Mouse (Mus musculus): ENCODE measurements at regions not wholly inside any gene's neighbourhood (a gene's known extent, or its start where the extent isn't known, plus 50 kb on each side); places are given as distances from the start of the nearest gene placed in this dataset.

DNA sequence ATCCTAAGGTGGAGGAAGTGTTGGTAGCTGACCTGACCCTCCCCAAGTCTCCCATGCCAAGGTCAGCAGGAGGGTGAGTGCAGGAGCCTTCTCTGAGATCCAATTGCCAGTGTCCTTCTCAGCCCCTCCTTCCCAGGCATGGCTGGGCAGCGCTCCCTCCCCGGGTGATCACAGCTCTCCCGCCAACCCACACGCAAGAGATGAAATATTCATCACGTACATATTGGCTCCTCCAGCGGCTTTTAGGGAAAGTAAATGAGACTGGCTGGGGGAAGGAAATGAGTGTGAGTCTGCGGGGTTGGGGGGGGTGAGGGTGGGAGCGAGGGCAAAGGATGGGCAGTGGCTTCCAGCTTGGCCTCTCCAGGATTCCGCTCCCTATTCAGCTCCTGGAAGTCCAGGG lies 113.0 kb upstream of the Lhx1 start:
- DNase-seq (ENCODE audit: low spot score): no peak

DNA sequence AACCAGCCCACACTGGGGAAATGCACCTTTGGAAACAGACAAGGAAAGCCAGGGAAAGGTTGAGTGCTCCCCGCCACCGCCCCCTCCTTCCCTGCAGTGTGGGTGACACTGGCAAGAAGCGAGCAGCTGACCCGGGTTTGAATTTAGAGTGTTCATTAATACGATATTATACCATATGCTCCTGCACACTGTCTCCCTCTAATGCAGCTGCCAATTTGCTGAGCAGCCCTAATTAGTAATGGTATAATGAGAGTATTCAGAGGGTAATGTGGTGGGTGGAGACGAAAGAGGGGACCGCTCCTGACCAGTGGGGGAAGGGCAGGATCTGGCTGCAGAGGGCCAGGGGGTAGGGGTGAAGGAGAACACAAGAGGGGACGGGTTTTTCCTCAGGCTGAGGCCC lies 111.9 kb upstream of the Lhx1 start:
- no peak for DNase-seq (ENCODE audit: low spot score)

DNA sequence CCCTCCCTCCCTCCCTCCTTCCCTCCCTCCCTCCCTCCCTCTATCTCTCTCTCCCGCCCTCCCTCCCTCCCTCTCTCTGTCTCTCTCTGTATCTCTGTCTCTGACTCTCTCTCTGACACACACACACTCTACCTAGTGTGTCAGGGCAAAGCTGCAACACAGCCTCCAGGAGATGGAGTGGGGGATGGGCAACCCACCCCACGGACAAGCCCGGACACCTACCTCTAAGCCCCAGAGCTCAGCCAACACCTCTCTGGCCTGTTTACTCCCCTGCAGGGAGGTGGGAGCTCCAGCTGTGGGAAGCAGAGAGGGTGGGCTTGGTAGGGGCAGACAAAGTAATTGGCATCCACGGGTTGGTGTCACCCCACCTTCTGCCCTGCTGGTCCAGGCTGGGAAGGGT lies 109.7 kb upstream of the Lhx1 start:
- no peak for DNase-seq (ENCODE audit: low spot score)

DNA sequence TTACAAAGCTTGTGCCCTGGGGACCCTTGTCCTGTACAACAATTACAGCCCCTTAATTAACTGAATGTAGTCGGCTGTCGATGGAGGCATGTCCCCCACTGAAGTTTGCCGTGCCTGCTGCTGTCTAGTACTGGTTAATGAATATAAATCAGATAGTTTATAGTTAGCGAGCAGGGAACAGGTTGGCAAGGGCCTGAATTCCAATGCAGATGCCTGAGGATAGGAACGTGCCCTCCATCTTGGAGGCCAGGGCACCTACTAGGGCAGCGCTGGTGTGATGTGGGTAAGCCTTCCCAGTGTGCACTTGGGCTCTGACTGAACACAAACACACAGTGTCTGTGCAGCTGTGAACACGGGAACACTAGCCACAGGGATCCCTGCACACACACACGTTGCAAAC lies 108.0 kb upstream of the Lhx1 start:
- DNase-seq (ENCODE audit: low spot score): no peak

DNA sequence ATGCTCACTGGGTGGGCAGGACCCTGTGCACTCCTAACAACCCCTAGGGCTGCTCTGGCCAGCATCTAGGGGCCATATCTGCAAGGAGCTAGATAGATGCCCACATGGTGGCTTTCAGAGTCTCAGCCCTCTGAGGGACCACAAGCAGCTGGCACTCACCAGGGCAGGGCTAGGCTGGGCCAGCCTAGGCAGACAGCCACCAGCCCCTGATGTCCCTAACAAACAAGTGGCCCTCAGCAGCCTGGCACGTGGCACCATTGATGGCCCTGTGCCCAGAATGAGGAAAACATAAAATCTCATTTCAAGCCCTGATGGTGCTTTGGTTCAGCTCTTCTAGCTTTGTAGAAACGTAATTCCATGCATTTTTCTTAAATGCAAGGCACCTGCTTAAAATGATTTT lies 102.8 kb upstream of the Lhx1 start:
- DNase-seq (ENCODE audit: low spot score): no peak

DNA sequence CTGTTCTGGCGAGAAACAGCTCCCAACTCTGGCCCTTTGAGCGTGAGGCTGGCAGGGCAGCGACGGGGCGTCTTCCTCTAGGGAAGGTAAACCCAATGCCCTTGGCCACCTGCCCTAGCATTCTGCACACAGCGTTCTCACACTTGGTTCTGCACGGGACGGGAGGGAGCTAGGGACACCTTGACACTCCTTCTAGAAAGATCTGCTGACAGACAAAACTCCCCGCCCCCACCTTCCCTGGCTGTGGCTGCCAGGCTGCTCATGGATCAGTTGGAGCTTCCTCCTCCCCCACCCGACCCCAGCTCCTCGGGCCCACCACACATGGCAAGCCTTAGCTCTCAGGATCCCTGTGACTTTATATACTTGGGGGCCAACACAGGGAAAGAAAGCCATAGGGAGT lies 102.3 kb upstream of the Lhx1 start:
- no peak for DNase-seq (ENCODE audit: low spot score)

DNA sequence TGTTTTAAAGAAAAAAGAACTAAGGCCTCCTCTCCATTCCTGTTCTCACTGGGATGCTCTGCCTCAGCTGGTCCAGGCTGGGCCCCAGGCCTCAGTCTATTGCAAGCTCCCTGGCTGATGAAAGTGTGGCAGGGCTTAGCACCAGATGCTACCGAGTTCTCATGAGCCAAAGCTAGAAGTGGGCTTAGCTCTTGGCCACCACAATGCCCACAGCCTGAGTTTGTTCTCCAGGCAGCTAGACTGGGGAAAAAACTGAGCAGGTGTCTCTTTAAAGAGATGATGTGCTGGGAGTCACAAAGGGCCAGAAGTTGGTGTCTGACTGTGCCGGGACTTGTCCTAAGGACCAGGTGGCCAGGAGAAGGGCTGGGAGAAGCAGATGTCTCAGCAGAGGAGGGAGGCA lies 101.9 kb upstream of the Lhx1 start:
- no peak for DNase-seq (ENCODE audit: low spot score)

DNA sequence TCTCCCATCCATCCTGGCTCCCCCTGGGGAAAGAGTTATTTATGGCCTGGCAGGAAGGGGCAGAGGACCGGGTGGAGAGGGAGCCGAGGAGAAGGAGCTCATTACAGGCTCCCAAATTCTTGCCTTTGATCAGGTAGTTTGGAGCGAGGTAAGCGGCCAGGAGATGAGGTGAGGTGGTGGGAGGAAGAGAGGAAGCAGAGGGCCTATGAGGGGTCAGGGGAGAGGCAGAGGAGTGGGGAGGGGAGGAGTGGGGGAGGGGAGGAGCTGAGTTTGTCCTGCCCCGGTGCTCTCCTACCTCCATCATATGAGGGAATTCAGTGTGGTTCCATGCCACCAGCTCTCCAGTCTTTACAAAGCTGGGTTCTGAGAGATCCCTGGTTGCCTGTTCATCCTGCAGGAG lies 98.8 kb upstream of the Lhx1 start:
- DNase-seq (ENCODE audit: low spot score): no peak

DNA sequence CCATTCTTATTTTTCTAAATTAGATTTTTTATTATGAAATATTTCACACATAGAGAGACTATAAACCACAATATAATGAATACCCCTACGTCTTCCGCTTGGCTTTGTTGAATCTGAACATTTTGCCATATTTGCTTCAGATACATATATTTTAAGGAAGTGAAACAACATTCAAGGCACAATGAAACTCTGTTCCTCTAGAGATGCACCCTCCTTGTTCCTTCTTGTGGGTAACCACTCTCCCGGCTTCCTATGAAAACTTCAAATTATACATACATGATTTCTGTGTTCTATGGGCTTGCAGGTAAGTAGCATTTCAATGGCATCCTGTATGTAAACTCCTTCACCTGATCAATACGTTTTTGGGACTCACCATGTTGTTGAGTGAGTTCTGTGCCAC lies 94.4 kb upstream of the Lhx1 start:
- no peak for DNase-seq (ENCODE audit: low spot score)

DNA sequence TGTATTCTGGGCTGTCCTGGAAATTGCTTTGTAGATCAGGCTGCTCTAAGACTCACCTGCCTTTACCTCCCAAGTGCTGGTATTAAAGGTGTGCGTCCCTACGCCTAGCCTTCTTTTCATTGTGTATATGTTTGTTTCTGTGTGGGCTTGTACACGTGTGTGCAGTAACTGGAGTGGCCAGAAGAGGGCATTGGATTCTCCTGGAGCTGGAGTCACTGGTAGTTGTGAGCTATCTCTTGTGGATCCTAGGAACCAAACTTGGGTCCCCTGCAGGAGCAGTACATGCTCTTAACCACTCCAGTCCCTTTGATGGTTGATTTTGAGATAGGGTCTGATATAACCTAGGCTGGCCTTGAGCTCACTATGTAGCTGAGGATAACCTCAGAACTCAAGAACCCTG lies 93.2 kb upstream of the Lhx1 start:
- DNase-seq (ENCODE audit: low spot score): no peak

DNA sequence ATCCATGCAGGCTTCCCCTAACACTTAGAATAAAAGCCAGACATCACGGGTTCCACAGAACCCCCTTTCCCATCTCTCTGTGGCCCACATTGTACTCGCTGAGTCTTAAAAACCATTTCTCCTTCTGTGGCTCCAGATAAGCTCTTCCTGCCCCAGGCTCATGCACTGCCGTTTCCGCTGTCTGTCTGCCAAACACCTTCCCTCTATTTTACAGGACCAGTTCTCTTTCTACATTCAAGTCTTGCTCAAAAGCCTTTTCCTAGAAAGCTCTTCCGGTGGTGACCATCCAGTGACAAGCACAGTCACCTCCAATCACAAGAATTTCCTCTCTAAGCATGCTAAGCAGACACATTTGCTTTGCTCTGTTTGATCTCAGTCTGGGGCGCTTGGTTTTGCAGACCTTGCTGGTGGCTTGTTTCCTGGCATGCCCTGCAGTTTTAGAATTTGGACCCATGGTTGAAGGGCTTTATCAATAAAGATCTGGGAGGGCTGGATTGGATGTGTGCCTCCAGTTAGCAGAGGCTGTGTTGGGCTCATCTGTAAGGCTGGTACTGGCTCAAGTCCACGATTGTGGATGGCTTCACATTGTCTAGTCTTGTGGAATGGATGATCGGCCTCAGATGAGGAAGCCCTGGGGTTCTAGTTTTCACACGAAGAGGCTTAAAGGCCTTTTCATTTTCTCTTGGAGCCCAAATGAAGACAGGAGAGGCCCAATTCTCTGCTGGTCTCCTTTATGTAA lies 87.8 kb upstream of the Lhx1 start:
- no peak for DNase-seq (ENCODE audit: low spot score)

DNA sequence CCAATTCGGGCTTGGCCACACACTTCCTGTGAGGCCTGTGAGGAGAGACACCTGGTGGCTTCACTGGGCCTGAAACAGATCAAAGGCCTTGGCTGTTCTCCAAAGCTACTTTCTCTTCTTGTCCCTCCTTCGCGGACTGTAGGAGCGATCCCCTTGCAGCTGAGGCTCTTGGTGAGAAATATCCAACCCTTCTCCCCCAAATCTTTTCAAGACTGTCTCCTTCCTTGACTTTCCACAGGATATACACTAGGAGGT lies 86.2 kb upstream of the Lhx1 start:
- no peak for DNase-seq (ENCODE audit: low spot score)

DNA sequence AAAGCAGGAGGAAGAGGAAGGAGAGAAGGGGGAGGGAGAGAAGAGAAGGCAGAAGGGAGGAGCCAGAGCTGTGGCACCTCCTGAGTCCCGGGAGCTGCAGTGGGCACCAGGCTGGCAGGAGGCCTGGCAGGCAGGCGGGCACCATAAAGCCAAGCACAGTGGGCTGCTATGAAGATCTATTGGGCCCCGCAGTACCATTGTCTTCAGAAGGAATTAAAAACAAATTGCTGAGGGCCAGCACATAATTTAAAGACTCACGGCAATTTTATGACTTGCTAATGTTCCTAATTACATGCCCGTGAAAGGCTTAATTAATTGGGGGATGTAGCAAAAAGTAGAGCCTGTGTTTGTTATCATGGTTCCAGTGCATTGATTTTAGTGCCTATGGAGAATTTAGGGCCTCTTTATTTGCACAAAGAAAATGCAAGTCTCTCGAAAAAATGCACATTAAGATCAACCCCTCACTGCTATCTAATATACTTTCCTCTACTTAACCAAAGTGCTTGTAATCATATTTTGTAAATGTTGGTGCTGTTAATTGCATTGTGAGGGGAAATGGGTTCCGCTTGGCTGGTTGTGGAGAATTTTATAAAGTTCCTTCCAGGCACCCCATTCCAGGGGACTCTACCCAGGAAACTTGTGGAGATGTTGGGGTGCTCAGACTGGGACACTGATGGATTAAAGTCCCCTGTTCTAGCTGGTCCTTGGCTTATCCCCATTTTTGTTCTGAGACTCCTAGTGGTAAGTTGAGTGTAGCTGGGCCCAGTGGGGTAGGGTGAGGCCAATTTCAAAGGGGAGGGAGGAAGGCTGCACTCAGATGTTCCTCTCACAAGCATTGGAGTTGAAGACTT lies 85.7 kb upstream of the Lhx1 start:
- DNase-seq (ENCODE audit: low spot score): no peak

DNA sequence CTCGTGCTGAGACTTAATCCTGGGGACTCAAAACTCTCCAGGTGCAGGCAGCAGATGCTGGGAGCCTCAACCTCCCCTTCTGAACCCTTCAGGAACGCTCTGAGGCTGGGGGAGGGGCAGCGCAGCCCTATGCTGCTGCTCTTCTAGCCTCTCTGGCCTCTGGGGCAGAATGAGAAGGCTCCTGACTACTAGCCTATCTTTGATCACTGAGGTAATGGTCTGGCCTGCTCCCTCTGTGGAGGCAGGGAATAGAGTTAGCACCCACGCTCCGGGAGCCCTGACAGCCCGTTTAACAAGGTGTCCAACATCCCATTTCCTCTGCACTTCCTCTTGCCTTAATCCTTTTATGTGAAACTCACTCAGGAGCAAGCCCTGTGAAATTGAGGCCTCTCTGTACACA lies 79.4 kb upstream of the Lhx1 start:
- DNase-seq (ENCODE audit: low spot score): no peak

DNA sequence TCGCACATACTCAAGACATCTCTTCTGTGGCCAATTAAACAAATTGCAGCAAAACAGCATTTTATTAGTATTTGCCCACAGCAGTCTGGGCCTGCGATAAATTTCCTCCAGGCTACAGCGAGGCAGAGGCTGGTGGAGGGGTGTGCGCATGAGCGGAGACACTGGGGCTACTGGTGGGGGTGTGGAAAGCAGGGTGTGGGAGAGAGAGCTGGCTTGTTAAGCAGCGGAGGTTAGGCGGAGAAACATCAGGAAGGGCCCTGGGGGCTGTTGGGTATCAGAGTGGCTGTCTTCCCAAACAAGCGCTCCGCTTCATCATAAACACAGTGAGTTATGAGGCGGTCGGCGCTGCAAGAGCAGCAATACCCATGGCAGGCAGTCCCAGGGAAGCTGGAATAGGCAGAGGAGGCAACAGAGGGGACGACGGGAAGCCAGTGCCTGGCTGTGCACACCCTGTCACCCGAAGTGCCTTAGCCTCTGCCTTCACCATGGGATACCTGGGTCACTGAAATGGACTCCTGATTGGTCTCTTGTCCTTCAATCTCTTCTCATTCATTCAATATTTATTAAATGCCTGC lies 74.0 kb upstream of the Lhx1 start:
- no peak for DNase-seq (ENCODE audit: low spot score)

DNA sequence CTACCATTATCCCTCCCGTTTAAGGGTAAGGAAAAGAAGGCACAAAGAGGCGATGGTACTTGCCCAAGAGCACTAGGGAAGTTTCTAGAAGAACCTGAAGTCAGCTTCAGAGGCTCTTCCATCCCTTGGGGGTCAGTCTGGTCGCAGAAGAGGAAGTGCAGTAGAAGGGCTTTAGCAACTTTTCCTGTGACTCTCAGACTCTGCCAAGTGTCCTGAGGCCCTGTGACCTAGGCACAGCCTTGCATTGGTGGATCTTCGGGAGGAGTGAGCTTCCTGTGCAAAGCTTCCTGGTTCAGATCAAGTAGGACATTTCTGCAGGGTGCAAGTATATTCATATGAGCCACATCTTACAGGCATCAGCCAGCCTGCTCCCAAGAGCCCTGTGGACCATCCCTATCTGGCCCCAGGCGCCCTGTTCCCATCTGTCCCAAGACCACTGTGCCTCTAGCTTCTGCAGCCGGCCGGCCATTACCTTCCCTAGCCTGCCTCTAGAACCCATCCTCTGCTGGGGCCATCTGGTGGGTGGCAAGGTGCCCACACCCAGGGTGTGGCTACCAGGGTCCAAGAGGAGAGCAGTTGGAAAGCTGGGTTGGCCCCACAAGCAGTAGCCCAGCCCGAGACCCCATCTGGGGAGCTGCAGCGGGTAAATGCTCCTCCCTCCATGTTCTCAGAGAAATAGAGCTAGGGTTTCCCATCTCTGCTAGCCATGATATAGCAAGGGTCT lies 72.4 kb upstream of the Lhx1 start:
- no peak for DNase-seq (ENCODE audit: low spot score)

DNA sequence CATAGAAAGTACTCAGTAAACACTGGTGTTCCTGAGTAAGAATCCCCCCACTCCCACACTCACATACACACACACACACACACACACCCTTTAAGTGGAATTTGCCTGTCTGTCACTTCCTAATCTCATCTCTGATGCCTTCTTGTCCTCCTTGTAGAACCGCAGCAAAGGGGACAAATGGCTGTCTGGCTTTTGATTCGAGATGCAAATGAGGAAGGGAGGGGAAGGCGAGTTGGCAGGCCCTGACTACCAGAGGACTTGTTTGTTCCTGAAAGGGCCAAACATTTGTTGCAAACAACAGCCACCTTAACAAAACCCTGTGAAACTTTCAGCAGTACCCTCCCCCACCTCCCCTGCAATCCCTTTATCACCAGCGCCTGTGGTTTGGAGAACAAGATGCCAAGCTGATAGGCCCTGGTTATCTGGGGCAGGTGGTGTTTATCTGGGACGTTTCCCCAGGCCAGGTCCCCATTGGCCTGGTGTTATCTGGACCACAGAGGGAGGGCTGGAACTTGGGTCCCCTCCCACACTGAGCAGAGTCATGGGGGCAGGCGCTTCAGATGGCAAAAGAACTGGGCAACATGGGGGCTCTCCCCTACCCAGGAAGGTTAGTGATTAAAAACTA lies 67.5 kb upstream of the Lhx1 start:
- no peak for DNase-seq (ENCODE audit: low spot score)

DNA sequence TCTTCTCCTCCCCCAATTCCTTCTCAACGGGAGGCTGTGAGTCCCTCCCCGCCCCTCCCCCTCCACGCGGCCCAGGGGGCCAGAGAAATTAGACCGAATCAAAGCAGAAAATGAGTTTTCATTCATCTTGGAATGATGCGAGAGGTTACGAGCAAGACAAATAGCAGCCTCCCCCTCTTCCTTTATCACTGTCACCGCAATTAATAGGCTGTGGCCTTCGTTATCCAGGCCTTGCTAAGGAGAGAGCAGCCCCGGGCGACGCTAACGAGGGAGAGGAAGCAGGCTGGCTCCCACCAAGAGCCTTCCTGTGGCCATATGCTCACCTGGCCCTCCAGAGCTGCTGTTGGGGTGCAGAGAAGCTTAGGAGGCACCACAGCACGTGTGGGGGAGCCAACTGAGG lies 61.8 kb upstream of the Lhx1 start:
- DNase-seq (ENCODE audit: low spot score): no peak

DNA sequence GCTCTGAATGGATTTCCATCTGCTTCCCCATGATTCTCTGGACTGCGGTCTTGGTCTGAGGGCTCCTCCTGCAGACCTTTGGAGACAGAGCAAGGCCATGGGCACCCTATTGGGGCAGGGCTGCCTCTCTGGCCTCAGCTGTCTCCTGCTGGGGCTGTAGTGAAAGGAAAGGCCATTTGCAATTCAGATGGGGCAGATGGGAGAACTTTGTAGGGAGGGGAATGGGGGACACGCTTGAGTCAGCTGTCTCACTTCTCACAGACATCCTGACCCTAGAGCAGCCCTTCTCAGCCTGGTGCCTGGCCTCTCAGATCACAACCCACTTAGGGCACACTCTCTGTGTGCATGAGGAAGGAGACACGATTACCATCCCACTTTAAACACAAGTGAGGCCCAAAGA lies 60.3 kb upstream of the Lhx1 start:
- no peak for DNase-seq (ENCODE audit: low spot score)

DNA sequence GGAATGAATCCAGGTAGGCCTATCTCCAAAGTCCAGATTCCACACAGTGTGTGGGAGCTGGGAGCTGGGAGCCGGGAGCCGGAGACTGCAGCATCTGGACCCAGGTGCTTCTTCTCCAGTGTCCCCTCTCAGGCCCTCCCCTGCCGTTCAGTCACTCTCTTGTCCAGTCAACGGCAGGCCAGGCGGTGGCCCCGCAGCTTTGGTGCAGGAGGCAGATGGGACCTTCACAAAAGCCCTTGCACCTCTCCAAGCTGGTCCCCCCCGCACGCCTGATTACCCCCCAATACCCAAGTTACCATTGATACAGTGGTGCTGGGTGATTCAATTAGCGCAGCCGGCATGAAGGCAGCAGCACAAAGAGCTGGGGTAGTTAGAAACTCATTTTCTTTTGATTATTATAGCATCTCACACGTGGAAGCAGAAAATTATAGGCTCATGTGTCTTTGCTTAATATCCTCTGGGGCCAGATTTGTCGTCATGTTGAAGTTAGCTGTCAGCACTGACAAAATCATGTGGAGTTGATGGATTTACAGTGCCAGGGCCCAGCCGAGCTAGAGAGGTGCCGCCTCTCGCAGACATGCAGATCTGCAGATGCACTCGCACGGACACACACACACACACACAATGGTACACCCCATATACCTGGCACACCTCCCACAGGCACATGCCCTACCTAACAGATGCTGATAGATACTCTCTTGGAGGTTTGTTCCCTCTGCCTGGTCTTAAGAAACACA lies 53.6 kb upstream of the Lhx1 start:
- DNase-seq (ENCODE audit: low spot score): no peak

All from ovary, adult 18-20 months (tissue).